Mouse (Mus musculus): ENCODE measurements around the gene Syt15. TPM values are rescaled to one million over a fixed set of nuclear protein-coding genes. Genes with fewer than 3 reads are reported as not detected.

The Syt15 gene
- total and polyA plus RNA-seq, 3 experiments, result 0.11 TPM; not detected in 2

DNA sequence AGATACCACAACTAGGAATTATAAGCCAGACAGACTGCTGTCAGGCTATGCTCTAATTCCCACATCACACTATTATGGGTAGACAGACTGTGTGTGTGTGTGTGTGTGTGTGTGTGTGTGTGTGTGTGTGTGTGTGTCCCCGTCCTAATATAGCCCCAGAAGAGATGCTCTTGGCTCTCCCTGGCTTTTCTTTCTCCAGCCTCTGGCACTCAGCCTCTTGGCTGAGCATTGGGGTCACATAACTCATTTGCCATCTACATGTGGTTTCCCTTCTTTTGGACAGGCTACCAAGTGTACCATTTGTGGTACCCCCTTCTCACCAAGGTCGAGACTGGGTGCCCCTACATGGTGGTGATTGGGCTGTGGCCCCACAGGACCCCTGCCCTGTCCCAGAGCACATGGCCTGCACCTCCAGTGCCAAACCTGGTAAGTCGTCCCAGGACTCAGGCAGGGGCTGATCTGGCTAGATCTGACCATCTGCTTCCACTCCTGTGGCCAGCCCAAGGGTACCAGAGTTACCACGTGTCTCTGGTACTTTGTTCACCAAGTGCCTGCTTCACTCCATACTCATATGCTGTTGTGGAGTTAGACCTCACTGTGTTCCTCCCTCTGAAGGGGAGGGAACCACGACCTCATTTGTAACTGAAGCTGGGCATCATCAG is 2.2 kb downstream of the Syt15 start:
- H3K27me3 ChIP-seq (ENCODE audit: insufficient read depth, low read length), result peaks cover 3% of the 10 kb centered on the region; the same call in 1 of the 2 replicates
- TF ChIP-seq GATA2 (IDR thresholded peaks at IDR 0.05; ENCODE audit: borderline replicate concordance, low read depth, low read length) (no peak), CTCF (IDR thresholded peaks at IDR 0.05; ENCODE audit: low read depth, low read length) (no peak), POLR2AphosphoS5 (IDR thresholded peaks at IDR 0.05; ENCODE audit: insufficient replicate concordance, low read depth, low read length) (no peak), GATA1 (IDR thresholded peaks at IDR 0.05; ENCODE audit: borderline replicate concordance, low read length) (no peak), TAL1 (conservative IDR thresholded peaks at IDR 0.05; ENCODE audit: low read depth, low read length) (no peak)
- no peak for ATAC-seq (ENCODE audit: extremely low read depth, insufficient number of reproducible peaks, low FRiP score, poor library complexity, severe bottlenecking)
- H3K4me3 ChIP-seq (ENCODE audit: low read depth, low read length), result no peak overlapping the region
- no peaks in the 10 kb centered on the region for H3K4me1 ChIP-seq (ENCODE audit: insufficient read depth, low read depth, low read length)
- H3K9me3 ChIP-seq (replicated peaks), result no peaks in the 10 kb centered on the region
- DNase-seq (ENCODE audit: low spot score), result no peak
- H3K36me3 ChIP-seq (replicated peaks), result no peaks in the 10 kb centered on the region

DNA sequence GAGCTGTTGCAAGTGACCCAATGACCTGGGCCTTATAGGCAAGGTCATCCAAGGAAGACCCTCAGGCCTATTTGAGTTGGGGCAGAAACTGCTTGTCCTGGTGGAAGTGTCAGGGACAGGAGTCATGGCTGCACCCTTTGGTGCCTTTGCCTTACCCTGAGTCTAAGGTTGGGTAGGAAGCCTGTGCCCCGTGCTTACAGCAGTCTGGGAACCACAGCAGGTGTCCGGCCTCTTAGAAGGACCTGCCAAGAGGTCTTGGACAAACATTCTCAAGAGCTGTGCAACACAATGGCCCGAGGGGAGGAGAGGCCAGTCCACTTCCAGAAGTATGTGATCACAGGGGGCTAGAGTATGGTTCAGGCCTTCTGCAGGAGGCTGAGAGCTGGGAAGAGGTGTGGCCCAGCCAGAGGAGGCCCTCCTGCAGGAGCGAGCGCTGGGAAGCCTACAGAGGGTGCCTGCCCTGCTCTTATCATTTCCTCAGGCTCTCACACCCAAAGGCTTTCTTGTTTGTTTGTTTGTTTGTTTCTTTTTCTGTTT is 4.0 kb downstream of the Syt15 start:
- Histone ChIP-seq H3K36me3 (replicated peaks) (no peaks in the 10 kb centered on the region), H3K9me3 (replicated peaks) (no peaks in the 10 kb centered on the region), H3K27me3 (ENCODE audit: insufficient read depth, low read length) (peaks cover 3% of the 10 kb centered on the region; the same call in 1 of the 2 replicates), H3K4me3 (ENCODE audit: low read depth, low read length) (no peak overlapping the region), H3K4me1 (ENCODE audit: insufficient read depth, low read depth, low read length) (no peaks in the 10 kb centered on the region)
- TF ChIP-seq GATA1 (IDR thresholded peaks at IDR 0.05; ENCODE audit: borderline replicate concordance, low read length) (no peak), TAL1 (conservative IDR thresholded peaks at IDR 0.05; ENCODE audit: low read depth, low read length) (no peak), CTCF (IDR thresholded peaks at IDR 0.05; ENCODE audit: low read depth, low read length) (no peak), POLR2AphosphoS5 (IDR thresholded peaks at IDR 0.05; ENCODE audit: insufficient replicate concordance, low read depth, low read length) (no peak), GATA2 (IDR thresholded peaks at IDR 0.05; ENCODE audit: borderline replicate concordance, low read depth, low read length) (no peak)
- DNase-seq (ENCODE audit: low spot score) (no peak), ATAC-seq (ENCODE audit: extremely low read depth, insufficient number of reproducible peaks, low FRiP score, poor library complexity, severe bottlenecking) (no peak)

DNA sequence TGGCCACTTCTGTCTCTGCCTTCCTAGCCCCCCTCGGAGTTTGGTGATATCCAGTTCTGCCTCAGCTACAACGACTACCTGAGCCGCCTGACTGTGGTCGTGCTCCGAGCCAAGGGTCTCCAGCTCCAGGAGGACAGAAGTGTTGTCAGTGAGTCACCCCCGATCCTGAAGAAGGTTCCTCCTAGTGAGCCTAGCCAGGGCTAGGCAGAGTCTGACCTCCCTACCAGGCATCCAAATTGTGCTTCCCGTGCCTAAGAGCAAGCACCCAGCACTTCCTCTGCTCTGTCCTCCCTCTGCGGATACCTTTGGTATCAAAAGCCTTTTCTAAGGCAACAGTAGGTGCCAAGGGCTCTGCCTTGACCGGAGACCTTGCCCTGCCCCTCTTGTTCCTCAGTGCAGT is 6.6 kb downstream of the Syt15 start:
- TF ChIP-seq POLR2AphosphoS5 (IDR thresholded peaks at IDR 0.05; ENCODE audit: insufficient replicate concordance, low read depth, low read length), result no peak
- TF ChIP-seq CTCF (IDR thresholded peaks at IDR 0.05; ENCODE audit: low read depth, low read length), result no peak
- no peak for ATAC-seq (ENCODE audit: extremely low read depth, insufficient number of reproducible peaks, low FRiP score, poor library complexity, severe bottlenecking)

DNA sequence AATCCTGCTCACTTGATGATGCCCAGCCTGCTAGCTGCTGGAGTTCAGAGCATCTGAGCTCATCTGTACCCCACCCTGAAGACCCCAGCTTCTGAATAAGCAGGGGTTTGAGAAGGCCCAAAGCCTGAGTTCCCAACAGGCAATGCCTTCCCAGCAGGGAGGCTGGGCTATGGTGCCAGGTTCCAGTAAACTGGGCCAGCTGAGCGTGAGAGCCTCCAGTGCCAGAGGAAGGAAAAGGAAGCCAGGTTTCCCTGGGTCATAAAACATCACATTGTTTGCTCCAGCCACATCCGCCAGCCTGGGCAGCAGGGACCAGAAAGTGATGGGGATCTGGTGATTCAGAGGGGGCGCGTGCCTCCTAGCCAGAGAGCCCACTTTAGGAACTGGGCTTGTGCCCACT is 7.2 kb downstream of the Syt15 start:
- no peak for DNase-seq (ENCODE audit: low spot score)

More for the DNA sequence above, 6.6 kb downstream of the Syt15 start:
- H3K9me3 ChIP-seq (replicated peaks), result no peaks in the 10 kb centered on the region
- DNase-seq (ENCODE audit: low spot score), result no peak
- no peaks in the 10 kb centered on the region for H3K4me1 ChIP-seq (ENCODE audit: insufficient read depth, low read depth, low read length)
- no peak overlapping the region for H3K4me3 ChIP-seq (ENCODE audit: low read depth, low read length)
- no peaks in the 10 kb centered on the region; the same call in 1 of the 2 replicates for H3K27me3 ChIP-seq (ENCODE audit: insufficient read depth, low read length)
- H3K36me3 ChIP-seq (replicated peaks), result no peaks in the 10 kb centered on the region

DNA sequence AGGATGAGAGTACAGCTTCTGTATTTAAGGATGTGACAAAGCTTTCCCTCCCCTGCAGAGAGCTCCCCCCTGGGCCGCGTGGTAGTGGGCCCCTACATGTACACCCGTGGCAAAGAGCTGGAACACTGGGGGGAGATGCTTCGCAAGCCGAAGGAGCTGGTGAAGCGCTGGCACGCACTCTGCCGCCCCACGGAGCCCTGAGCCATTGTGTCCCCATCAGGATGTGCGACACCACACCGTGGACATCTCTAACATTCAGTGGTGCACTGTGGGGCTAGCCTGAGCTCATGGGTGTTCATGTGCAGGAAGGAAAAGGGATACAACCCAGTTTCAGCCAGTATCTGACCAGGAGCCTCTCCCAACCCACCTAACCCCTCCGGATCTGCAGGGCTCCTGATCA is 8.6 kb downstream of the Syt15 start:
- Histone ChIP-seq H3K4me1 (ENCODE audit: insufficient read depth, low read depth, low read length) (no peaks in the 10 kb centered on the region), H3K9me3 (replicated peaks) (no peaks in the 10 kb centered on the region), H3K4me3 (ENCODE audit: low read depth, low read length) (no peak overlapping the region), H3K36me3 (replicated peaks) (peaks cover 5% of the 10 kb centered on the region), H3K27me3 (ENCODE audit: insufficient read depth, low read length) (no peaks in the 10 kb centered on the region; the same call in 1 of the 2 replicates)
- ATAC-seq (ENCODE audit: extremely low read depth, insufficient number of reproducible peaks, low FRiP score, poor library complexity, severe bottlenecking) (no peak), DNase-seq (ENCODE audit: low spot score) (no peak)
- TF ChIP-seq TAL1 (conservative IDR thresholded peaks at IDR 0.05; ENCODE audit: low read depth, low read length) (no peak), POLR2AphosphoS5 (IDR thresholded peaks at IDR 0.05; ENCODE audit: insufficient replicate concordance, low read depth, low read length) (no peak), GATA2 (IDR thresholded peaks at IDR 0.05; ENCODE audit: borderline replicate concordance, low read depth, low read length) (no peak), GATA1 (IDR thresholded peaks at IDR 0.05; ENCODE audit: borderline replicate concordance, low read length) (no peak), CTCF (IDR thresholded peaks at IDR 0.05; ENCODE audit: low read depth, low read length) (no peak)

More for the DNA sequence above, 7.2 kb downstream of the Syt15 start:
- H3K4me1 ChIP-seq (ENCODE audit: insufficient read depth, low read depth, low read length), result no peaks in the 10 kb centered on the region
- H3K9me3 ChIP-seq (replicated peaks), result no peaks in the 10 kb centered on the region
- H3K4me3 ChIP-seq (ENCODE audit: low read depth, low read length), result no peak overlapping the region
- no peaks in the 10 kb centered on the region for H3K36me3 ChIP-seq (replicated peaks)
- H3K27me3 ChIP-seq (ENCODE audit: insufficient read depth, low read length), result no peaks in the 10 kb centered on the region; the same call in 1 of the 2 replicates
- TF ChIP-seq TAL1 (conservative IDR thresholded peaks at IDR 0.05; ENCODE audit: low read depth, low read length), result no peak
- TF ChIP-seq GATA2 (IDR thresholded peaks at IDR 0.05; ENCODE audit: borderline replicate concordance, low read depth, low read length), result no peak
- no peak for TF ChIP-seq GATA1 (IDR thresholded peaks at IDR 0.05; ENCODE audit: borderline replicate concordance, low read length)
- no peak for TF ChIP-seq POLR2AphosphoS5 (IDR thresholded peaks at IDR 0.05; ENCODE audit: insufficient replicate concordance, low read depth, low read length)
- TF ChIP-seq CTCF (IDR thresholded peaks at IDR 0.05; ENCODE audit: low read depth, low read length), result no peak
- ATAC-seq (ENCODE audit: extremely low read depth, insufficient number of reproducible peaks, low FRiP score, poor library complexity, severe bottlenecking), result no peak

DNA sequence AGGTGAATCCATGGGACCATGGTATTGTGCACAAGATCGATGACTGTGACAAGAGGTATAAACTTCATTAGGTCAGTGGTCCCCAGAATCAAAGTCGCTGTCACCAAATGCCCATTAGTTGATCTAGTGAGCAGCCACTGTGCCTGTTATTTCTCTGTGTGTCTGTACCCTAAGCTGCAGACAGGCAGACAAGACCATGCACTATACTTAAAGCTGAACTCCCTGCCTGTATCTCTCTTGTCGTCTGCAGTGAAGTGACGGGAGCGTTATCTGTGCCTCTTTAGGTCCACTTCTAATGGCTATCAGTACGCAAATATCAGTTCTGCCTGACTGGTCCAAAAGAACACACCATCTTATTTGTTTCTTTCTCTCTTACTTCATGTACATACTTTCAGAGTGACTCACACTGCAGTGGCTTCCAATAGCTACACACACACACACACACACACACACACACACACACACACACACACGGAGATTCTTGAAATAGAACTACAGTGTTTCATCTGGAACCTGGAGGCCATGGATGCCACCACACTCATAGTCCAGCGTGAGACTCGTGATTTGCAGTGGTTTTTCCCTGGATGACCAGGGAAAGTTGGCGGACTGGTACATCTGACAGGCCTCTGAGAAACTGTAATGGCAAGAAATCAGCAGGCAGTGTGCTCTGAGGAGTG is 9.6 kb downstream of the Syt15 start:
- no peaks in the 10 kb centered on the region; the same call in 1 of the 2 replicates for H3K27me3 ChIP-seq (ENCODE audit: insufficient read depth, low read length)
- H3K4me1 ChIP-seq (ENCODE audit: insufficient read depth, low read depth, low read length), result no peaks in the 10 kb centered on the region
- no peak overlapping the region for H3K4me3 ChIP-seq (ENCODE audit: low read depth, low read length)
- H3K9me3 ChIP-seq (replicated peaks), result no peaks in the 10 kb centered on the region
- TF ChIP-seq CTCF (IDR thresholded peaks at IDR 0.05; ENCODE audit: low read depth, low read length), result no peak
- TF ChIP-seq GATA1 (IDR thresholded peaks at IDR 0.05; ENCODE audit: borderline replicate concordance, low read length), result no peak
- TF ChIP-seq GATA2 (IDR thresholded peaks at IDR 0.05; ENCODE audit: borderline replicate concordance, low read depth, low read length), result no peak
- TF ChIP-seq TAL1 (conservative IDR thresholded peaks at IDR 0.05; ENCODE audit: low read depth, low read length), result no peak
- TF ChIP-seq POLR2AphosphoS5 (IDR thresholded peaks at IDR 0.05; ENCODE audit: insufficient replicate concordance, low read depth, low read length), result no peak
- ATAC-seq (ENCODE audit: extremely low read depth, insufficient number of reproducible peaks, low FRiP score, poor library complexity, severe bottlenecking), result no peak
- peaks cover 11% of the 10 kb centered on the region for H3K36me3 ChIP-seq (replicated peaks)
- DNase-seq (ENCODE audit: low spot score), result no peak
